In genomic region chr13:51872963-51873514, GRCm38 (mm10) we compare ENCODE assay signal across 17 mouse cellular contexts. TPM values are rescaled to one million over a fixed set of nuclear protein-coding genes. Genes with fewer than 3 reads are reported as not detected.
DNase-seq lines count a peak whose midpoint lies in the region; ATAC-seq and TF ChIP-seq lines count a peak whose summit lies in the region.
"Had no signal": no experiment of that assay in that cellular context is flagged by ENCODE, and none has a peak within 500 bp of the region (broad histone marks: within the 10 kb centered on the region; RNA-seq: fewer than 3 reads in every experiment).

No protein-coding gene starts in this region.

- peak; percentile 8 for DNase-seq in gastrocnemius, adult 2 months
- no peak for DNase-seq in gastrocnemius, postnatal 4 days (ENCODE audit: low spot score in 2 of 2)
- DNase-seq in kidney, postnatal 14 days: peak; percentile 38
- DNase-seq in liver, embryonic 11.5 days (ENCODE audit: low spot score): no peak
- no peak for DNase-seq in thymus, adult 18-20 months
- DNase-seq: B cell, adult 2 months; cerebellum, adult 18-20 months; cerebellum, adult 9-11 months; cerebellum, postnatal 36 days; gastrocnemius, postnatal 14 days had no signal

- intact Hi-C loops in gastrocnemius, adult 2 months (cut with DNase I): no loop called here

- no peak overlapping the region for H3K9ac ChIP-seq in kidney, embryonic 16.5 days (replicated peaks; ENCODE audit: low read length)
- H3K9ac ChIP-seq in liver, embryonic 16.5 days (ENCODE audit: low read depth, low read length): no peak overlapping the region
- H3K9ac ChIP-seq in liver, embryonic 11.5 days (ENCODE audit: low read depth, low read length): no peak overlapping the region
- H3K9ac ChIP-seq: embryonic facial prominence, embryonic 13.5 days; forebrain, embryonic 12.5 days; heart, embryonic 12.5 days had no signal

- H3K27ac ChIP-seq in gastrocnemius, adult 2 months: peak overlapping the region; percentile 48; the same call in 1 of the 2 replicates
- H3K27ac ChIP-seq in kidney, embryonic 16.5 days (ENCODE audit: low read length): no peak overlapping the region
- no peak overlapping the region for H3K27ac ChIP-seq in liver, embryonic 16.5 days (ENCODE audit: low read length)
- no peak overlapping the region for H3K27ac ChIP-seq in liver, embryonic 11.5 days (ENCODE audit: low read depth, low read length)
- H3K27ac ChIP-seq: embryonic facial prominence, embryonic 13.5 days; forebrain, embryonic 12.5 days; hindbrain, embryonic 10.5 days had no signal

- H3K4me3 ChIP-seq in gastrocnemius, adult 2 months: no peak overlapping the region
- no peak overlapping the region for H3K4me3 ChIP-seq in kidney, embryonic 16.5 days (ENCODE audit: low read length)
- no peak overlapping the region for H3K4me3 ChIP-seq in liver, embryonic 16.5 days (ENCODE audit: low read depth, low read length)
- no peak overlapping the region for H3K4me3 ChIP-seq in liver, embryonic 11.5 days (ENCODE audit: low read depth, low read length)
- H3K4me3 ChIP-seq: embryonic facial prominence, embryonic 13.5 days; forebrain, embryonic 12.5 days; heart, embryonic 12.5 days; hindbrain, embryonic 10.5 days had no signal

- H3K27me3 ChIP-seq in kidney, embryonic 16.5 days (ENCODE audit: insufficient read depth, low read length): no peaks in the 10 kb centered on the region
- no peaks in the 10 kb centered on the region for H3K27me3 ChIP-seq in liver, embryonic 16.5 days (ENCODE audit: control insufficient read depth, insufficient read depth, low read depth, low read length)
- H3K27me3 ChIP-seq in liver, embryonic 11.5 days (replicated peaks; ENCODE audit: control insufficient read depth, insufficient read depth, low read length): no peaks in the 10 kb centered on the region; the same call in 1 of the 2 replicates
- H3K27me3 ChIP-seq: embryonic facial prominence, embryonic 13.5 days; forebrain, embryonic 12.5 days; heart, embryonic 12.5 days had no signal

- 63% methylated on average over 9 of the region's 9 CpGs for WGBS in kidney, embryonic 16.5 days
- 63% methylated on average over 9 of the region's 9 CpGs for WGBS in liver, embryonic 16.5 days (ENCODE audit: insufficient replicate concordance)
- WGBS in liver, embryonic 11.5 days: 81% methylated on average over 9 of the region's 9 CpGs

- no peak for ATAC-seq in kidney, embryonic 16.5 days (ENCODE audit: low FRiP score, low TSS enrichment)
- ATAC-seq in liver, embryonic 16.5 days (ENCODE audit: low read depth): peak; percentile 27; the same call in 1 of the 2 replicates
- ATAC-seq in liver, embryonic 11.5 days (replicated peaks; ENCODE audit: low FRiP score): no peak
- ATAC-seq: forebrain, embryonic 16.5 days had no signal

- H3K36me3 ChIP-seq in kidney, embryonic 16.5 days (ENCODE audit: insufficient read depth, low read length): no peaks in the 10 kb centered on the region
- H3K36me3 ChIP-seq in liver, embryonic 16.5 days (ENCODE audit: control insufficient read depth, insufficient read depth): no peaks in the 10 kb centered on the region
- no peaks in the 10 kb centered on the region for H3K36me3 ChIP-seq in liver, embryonic 11.5 days (ENCODE audit: control insufficient read depth, insufficient read depth, low read length)
- H3K36me3 ChIP-seq: embryonic facial prominence, embryonic 13.5 days; forebrain, embryonic 12.5 days; heart, embryonic 12.5 days; hindbrain, embryonic 10.5 days had no signal

- no peak for TF ChIP-seq CTCF in gastrocnemius, adult 2 months (IDR thresholded peaks at IDR 0.05)

- no peaks in the 10 kb centered on the region for H3K9me3 ChIP-seq in kidney, embryonic 16.5 days (ENCODE audit: low read length)
- no peaks in the 10 kb centered on the region for H3K9me3 ChIP-seq in liver, embryonic 16.5 days (replicated peaks; ENCODE audit: control insufficient read depth, low read length)
- H3K9me3 ChIP-seq in liver, embryonic 11.5 days (ENCODE audit: control insufficient read depth, low read length): no peaks in the 10 kb centered on the region
- H3K9me3 ChIP-seq: embryonic facial prominence, embryonic 13.5 days; forebrain, embryonic 12.5 days; heart, embryonic 12.5 days; hindbrain, embryonic 10.5 days had no signal

- no peak overlapping the region for H3K4me2 ChIP-seq in kidney, embryonic 16.5 days (replicated peaks; ENCODE audit: low read depth, low read length)
- H3K4me2 ChIP-seq in liver, embryonic 16.5 days (ENCODE audit: low read depth, low read length): no peak overlapping the region
- H3K4me2 ChIP-seq in liver, embryonic 11.5 days: no peak overlapping the region
- H3K4me2 ChIP-seq: embryonic facial prominence, embryonic 13.5 days; forebrain, embryonic 12.5 days; heart, embryonic 12.5 days had no signal

- peaks cover 12% of the 10 kb centered on the region for H3K4me1 ChIP-seq in kidney, embryonic 16.5 days (ENCODE audit: insufficient read depth, low read length)
- no peaks in the 10 kb centered on the region for H3K4me1 ChIP-seq in liver, embryonic 16.5 days (ENCODE audit: control insufficient read depth, low read depth, low read length)
- no peaks in the 10 kb centered on the region for H3K4me1 ChIP-seq in liver, embryonic 11.5 days (replicated peaks; ENCODE audit: control insufficient read depth, insufficient read depth, low read length)

RNA-seq across cellular contexts. Expression of gene Gadd45g, which starts 26.6 kb away (rescaled TPM):
- 100 to 1,000 TPM in 1 of 2 experiments, 10 to 100 TPM in 1; 22.4 to 127 TPM for total RNA-seq in gastrocnemius, adult 2 months (2021)
- total RNA-seq in gastrocnemius, postnatal 4 days (2021): 10 to 100 TPM; 11.6 to 13.3 TPM
- polyA plus RNA-seq in kidney, embryonic 16.5 days (2015; fragmentation: Nextera tagmentation; extraction: Ambion mirVana): 45.8 and 48.5 TPM in 2 replicates
- 11.2 and 11.7 TPM in 2 replicates for polyA plus RNA-seq in liver, embryonic 16.5 days (2015; fragmentation: Nextera tagmentation; extraction: Ambion mirVana)
- 29.4 and 30.4 TPM in 2 replicates for polyA plus RNA-seq in liver, embryonic 11.5 days (2014; fragmentation: Nextera tagmentation; extraction: Ambion mirVana)

Comparison
In these comparisons a context has a peak if more than half of its experiments do, and no peak if none do; other contexts are left out.
1. DNase-seq: peak in gastrocnemius, adult 2 months (single experiment) and kidney, postnatal 14 days (single experiment); none in gastrocnemius, postnatal 4 days (0 of 2), liver, embryonic 11.5 days (single experiment) and thymus, adult 18-20 months (0 of 2).